11 mouse cellular contexts compared by ENCODE assay signal in genomic region chr7:68071050-68071449, GRCm38 (mm10).
A peak's percentile ranks its signal among the peaks of the same experiment; 100 is the strongest.
DNase-seq lines count a peak whose midpoint lies in the region; ATAC-seq lines count a peak whose summit lies in the region.
"Had no signal": no experiment of that assay in that cellular context is flagged by ENCODE, and none has a peak within 500 bp of the region (broad histone marks: within the 10 kb centered on the region; RNA-seq: fewer than 3 reads in every experiment).

No protein-coding gene starts in this region.

- no peak for DNase-seq in heart, adult 11 months
- DNase-seq in heart, postnatal 10 days = no peak
- DNase-seq in kidney, adult 8-10 months = no peak
- DNase-seq in ovary, postnatal 36 days (ENCODE audit: low spot score) = no peak

- H3K4me1 ChIP-seq in heart, embryonic 12.5 days (replicated peaks) = peaks cover 77% of the 10 kb centered on the region
- H3K4me1 ChIP-seq in heart, embryonic 16.5 days (ENCODE audit: control insufficient read depth, insufficient read depth, low read length) = peaks cover 77% of the 10 kb centered on the region
- H3K4me1 ChIP-seq in kidney, embryonic 15.5 days = peaks cover 65% of the 10 kb centered on the region

- no peak overlapping the region for H3K9ac ChIP-seq in heart, embryonic 12.5 days
- H3K9ac ChIP-seq in heart, embryonic 16.5 days (ENCODE audit: low read length) = no peak overlapping the region
- H3K9ac ChIP-seq in kidney, embryonic 15.5 days = no peak overlapping the region
- H3K9ac ChIP-seq: embryonic facial prominence, embryonic 13.5 days; forebrain, embryonic 12.5 days; hindbrain, embryonic 12.5 days; intestine, embryonic 15.5 days had no signal

- no peak for ATAC-seq in heart, embryonic 12.5 days (ENCODE audit: insufficient number of reproducible peaks, low FRiP score)
- no peak for ATAC-seq in heart, embryonic 16.5 days (replicated peaks; ENCODE audit: extremely low read depth, insufficient read depth, low FRiP score)
- ATAC-seq in kidney, embryonic 15.5 days (replicated peaks; ENCODE audit: low FRiP score) = no peak

- H3K27ac ChIP-seq in heart, embryonic 12.5 days (ENCODE audit: poor library complexity, severe bottlenecking) = peak overlapping the region; percentile 29
- peak overlapping the region; percentile 65 for H3K27ac ChIP-seq in heart, embryonic 16.5 days (ENCODE audit: low read length)
- H3K27ac ChIP-seq in kidney, embryonic 15.5 days = 0 out of 2 replicates have a peak overlapping the region, but pooled peaks have one; percentile 2
- H3K27ac ChIP-seq: forebrain, embryonic 12.5 days; hindbrain, embryonic 12.5 days; intestine, embryonic 15.5 days had no signal

- WGBS in heart, embryonic 12.5 days = 93% methylated on average over 3 of the region's 3 CpGs
- WGBS in heart, embryonic 16.5 days = 80% methylated on average over 3 of the region's 3 CpGs
- 85% methylated on average over 3 of the region's 3 CpGs for WGBS in kidney, embryonic 15.5 days

- no peaks in the 10 kb centered on the region for H3K9me3 ChIP-seq in heart, embryonic 12.5 days (replicated peaks)
- no peaks in the 10 kb centered on the region for H3K9me3 ChIP-seq in heart, embryonic 16.5 days (replicated peaks; ENCODE audit: control insufficient read depth, low read length)
- H3K9me3 ChIP-seq in kidney, embryonic 15.5 days (replicated peaks) = no peaks in the 10 kb centered on the region
- H3K9me3 ChIP-seq: embryonic facial prominence, embryonic 13.5 days; forebrain, embryonic 12.5 days; hindbrain, embryonic 12.5 days; intestine, embryonic 15.5 days had no signal

- H3K36me3 ChIP-seq in heart, embryonic 12.5 days = no peaks in the 10 kb centered on the region
- H3K36me3 ChIP-seq in heart, embryonic 16.5 days (ENCODE audit: control insufficient read depth, insufficient read depth) = no peaks in the 10 kb centered on the region
- H3K36me3 ChIP-seq in kidney, embryonic 15.5 days = no peaks in the 10 kb centered on the region
- H3K36me3 ChIP-seq: embryonic facial prominence, embryonic 13.5 days; forebrain, embryonic 12.5 days; hindbrain, embryonic 12.5 days; intestine, embryonic 15.5 days had no signal

- no peak overlapping the region for H3K4me3 ChIP-seq in heart, embryonic 12.5 days
- no peak overlapping the region for H3K4me3 ChIP-seq in heart, embryonic 16.5 days (ENCODE audit: low read length)
- H3K4me3 ChIP-seq in kidney, embryonic 15.5 days (replicated peaks) = no peak overlapping the region
- H3K4me3 ChIP-seq: embryonic facial prominence, embryonic 13.5 days; forebrain, embryonic 12.5 days; hindbrain, embryonic 12.5 days; intestine, embryonic 15.5 days had no signal

- intact Hi-C loops in heart, postnatal 10 days (cut with DNase I) = loop anchor here (5.0 kb wide), 2 partner anchors 56 to 119 kb away; partner anchors contain the start of gene Igf1r

- H3K27me3 ChIP-seq in heart, embryonic 12.5 days (replicated peaks) = no peaks in the 10 kb centered on the region
- no peaks in the 10 kb centered on the region for H3K27me3 ChIP-seq in heart, embryonic 16.5 days (ENCODE audit: control insufficient read depth, insufficient read depth, low read length)
- H3K27me3 ChIP-seq in kidney, embryonic 15.5 days = no peaks in the 10 kb centered on the region
- H3K27me3 ChIP-seq: embryonic facial prominence, embryonic 13.5 days; forebrain, embryonic 12.5 days; hindbrain, embryonic 12.5 days; intestine, embryonic 15.5 days had no signal

- H3K4me2 ChIP-seq in heart, embryonic 12.5 days = no peak overlapping the region
- peak overlapping the region; percentile 16; the same call in 1 of the 2 replicates for H3K4me2 ChIP-seq in heart, embryonic 16.5 days (ENCODE audit: low read depth, low read length)
- no peak overlapping the region for H3K4me2 ChIP-seq in kidney, embryonic 15.5 days
- H3K4me2 ChIP-seq: forebrain, embryonic 12.5 days; hindbrain, embryonic 12.5 days; intestine, embryonic 15.5 days had no signal

Comparison
In these comparisons a context has a peak if more than half of its experiments do, and no peak if none do; other contexts are left out.
1. H3K27ac ChIP-seq: peak in every context shown above with its lines; median percentile 65 in heart, embryonic 16.5 days; 29 in heart, embryonic 12.5 days; 2 in kidney, embryonic 15.5 days.